Mouse (Mus musculus): ENCODE data around the gene Plxna4. TPM values are rescaled to one million over a fixed set of nuclear protein-coding genes. Genes with fewer than 3 reads are reported as not detected.
A peak's percentile ranks its signal among the peaks of the same experiment; 100 is the strongest.

Gene Plxna4
- polyA plus RNA-seq, 1 experiment from 2014 or later = 14.0 TPM

GRCm38 (mm10) chr6:32590979-32591758 is 3.2 kb upstream of the Plxna4 start:
- Histone ChIP-seq H3K4me2 (ENCODE audit: low read length) (no peak overlapping the region), H3K4me3 (ENCODE audit: low read length) (no peak overlapping the region), H3K4me1 (ENCODE audit: control insufficient read depth, insufficient read depth, low read depth, low read length) (no peaks in the 10 kb centered on the region; the same call in 1 of the 2 replicates), H3K36me3 (ENCODE audit: control insufficient read depth, insufficient read depth, low read length) (no peaks in the 10 kb centered on the region), H3K27me3 (replicated peaks; ENCODE audit: control insufficient read depth, insufficient read depth, low read length) (no peaks in the 10 kb centered on the region; the same call in 1 of the 2 replicates), H3K27ac (ENCODE audit: low read depth, low read length) (no peak overlapping the region), H3K9ac (ENCODE audit: low read depth, low read length) (no peak overlapping the region), H3K9me3 (ENCODE audit: control insufficient read depth, low read length) (0 out of 2 replicates have a peak, but pooled peaks cover 2% of the 10 kb centered on the region)
- 31% methylated on average over 13 of the region's 13 CpGs for WGBS
- no peak for ATAC-seq

GRCm38 (mm10) chr6:32589632-32590031 is 1.6 kb upstream of the Plxna4 start:
- H3K9ac ChIP-seq (ENCODE audit: low read depth, low read length) = no peak overlapping the region
- H3K36me3 ChIP-seq (ENCODE audit: control insufficient read depth, insufficient read depth, low read length) = no peaks in the 10 kb centered on the region
- ATAC-seq = no peak
- H3K27me3 ChIP-seq (replicated peaks; ENCODE audit: control insufficient read depth, insufficient read depth, low read length) = no peaks in the 10 kb centered on the region; the same call in 1 of the 2 replicates
- H3K4me3 ChIP-seq (ENCODE audit: low read length) = no peak overlapping the region
- no peak overlapping the region for H3K4me2 ChIP-seq (ENCODE audit: low read length)
- WGBS = 65% methylated on average over 4 of the region's 4 CpGs
- H3K27ac ChIP-seq (ENCODE audit: low read depth, low read length) = no peak overlapping the region
- H3K4me1 ChIP-seq (ENCODE audit: control insufficient read depth, insufficient read depth, low read depth, low read length) = peaks cover 5% of the 10 kb centered on the region
- H3K9me3 ChIP-seq (ENCODE audit: control insufficient read depth, low read length) = 0 out of 2 replicates have a peak, but pooled peaks cover 2% of the 10 kb centered on the region

- Histone ChIP-seq H3K9me3 (ENCODE audit: control insufficient read depth, low read length) (no peaks in the 10 kb centered on the region), H3K27me3 (replicated peaks; ENCODE audit: control insufficient read depth, insufficient read depth, low read length) (no peaks in the 10 kb centered on the region), H3K27ac (ENCODE audit: low read depth, low read length) (peak overlapping the region; percentile 94), H3K36me3 (ENCODE audit: control insufficient read depth, insufficient read depth, low read length) (no peaks in the 10 kb centered on the region), H3K4me3 (ENCODE audit: low read length) (peak overlapping the region; percentile 91), H3K4me2 (ENCODE audit: low read length) (peak overlapping the region; percentile 81), H3K4me1 (ENCODE audit: control insufficient read depth, insufficient read depth, low read depth, low read length) (peaks cover 24% of the 10 kb centered on the region), H3K9ac (ENCODE audit: low read depth, low read length) (peak overlapping the region; percentile 95)
- WGBS = under 1% methylated on average over 45 of the region's 82 CpGs
- peak; percentile 56 for ATAC-seq
Observed at GRCm38 (mm10) chr6:32587136-32588009, 619 bp downstream of the Plxna4 start.

GRCm38 (mm10) chr6:32586821-32587135 is 1.2 kb downstream of the Plxna4 start:
- Histone ChIP-seq H3K36me3 (ENCODE audit: control insufficient read depth, insufficient read depth, low read length) (no peaks in the 10 kb centered on the region), H3K27me3 (replicated peaks; ENCODE audit: control insufficient read depth, insufficient read depth, low read length) (no peaks in the 10 kb centered on the region), H3K4me2 (ENCODE audit: low read length) (peak overlapping the region; percentile 81), H3K9me3 (ENCODE audit: control insufficient read depth, low read length) (no peaks in the 10 kb centered on the region), H3K4me1 (ENCODE audit: control insufficient read depth, insufficient read depth, low read depth, low read length) (peaks cover 24% of the 10 kb centered on the region), H3K4me3 (ENCODE audit: low read length) (peak overlapping the region; percentile 91), H3K27ac (ENCODE audit: low read depth, low read length) (peak overlapping the region; percentile 94), H3K9ac (ENCODE audit: low read depth, low read length) (peak overlapping the region; percentile 95)
- no peak for ATAC-seq
- WGBS = 1% methylated on average over 12 of the region's 13 CpGs

- Histone ChIP-seq H3K27ac (ENCODE audit: low read depth, low read length) (peak overlapping the region; percentile 94), H3K4me2 (ENCODE audit: low read length) (peak overlapping the region; percentile 81), H3K9ac (ENCODE audit: low read depth, low read length) (peak overlapping the region; percentile 95), H3K4me3 (ENCODE audit: low read length) (peak overlapping the region; percentile 91), H3K36me3 (ENCODE audit: control insufficient read depth, insufficient read depth, low read length) (no peaks in the 10 kb centered on the region), H3K27me3 (replicated peaks; ENCODE audit: control insufficient read depth, insufficient read depth, low read length) (no peaks in the 10 kb centered on the region), H3K9me3 (ENCODE audit: control insufficient read depth, low read length) (no peaks in the 10 kb centered on the region), H3K4me1 (ENCODE audit: control insufficient read depth, insufficient read depth, low read depth, low read length) (peaks cover 24% of the 10 kb centered on the region)
- WGBS = 0% methylated on average over 13 of the region's 13 CpGs
- ATAC-seq = 0 out of 2 replicates have a peak, but pooled peaks have one; percentile 16
Observed at GRCm38 (mm10) chr6:32586390-32586789, 1.6 kb downstream of the Plxna4 start.

GRCm38 (mm10) chr6:32585211-32585610 is 2.8 kb downstream of the Plxna4 start:
- Histone ChIP-seq H3K27ac (ENCODE audit: low read depth, low read length) (no peak overlapping the region; the same call in 1 of the 2 replicates), H3K4me3 (ENCODE audit: low read length) (peak overlapping the region; percentile 91), H3K36me3 (ENCODE audit: control insufficient read depth, insufficient read depth, low read length) (no peaks in the 10 kb centered on the region), H3K9ac (ENCODE audit: low read depth, low read length) (peak overlapping the region; percentile 59), H3K27me3 (replicated peaks; ENCODE audit: control insufficient read depth, insufficient read depth, low read length) (no peaks in the 10 kb centered on the region), H3K9me3 (ENCODE audit: control insufficient read depth, low read length) (no peaks in the 10 kb centered on the region), H3K4me1 (ENCODE audit: control insufficient read depth, insufficient read depth, low read depth, low read length) (peaks cover 24% of the 10 kb centered on the region), H3K4me2 (ENCODE audit: low read length) (peak overlapping the region; percentile 81)
- 27% methylated on average over 3 of the region's 3 CpGs for WGBS
- no peak for ATAC-seq

GRCm38 (mm10) chr6:32584243-32584880 is 3.6 kb downstream of the Plxna4 start:
- Histone ChIP-seq H3K4me3 (ENCODE audit: low read length) (peak overlapping the region; percentile 91), H3K36me3 (ENCODE audit: control insufficient read depth, insufficient read depth, low read length) (no peaks in the 10 kb centered on the region), H3K27ac (ENCODE audit: low read depth, low read length) (peak overlapping the region; percentile 74), H3K9me3 (ENCODE audit: control insufficient read depth, low read length) (no peaks in the 10 kb centered on the region), H3K27me3 (replicated peaks; ENCODE audit: control insufficient read depth, insufficient read depth, low read length) (no peaks in the 10 kb centered on the region), H3K4me1 (ENCODE audit: control insufficient read depth, insufficient read depth, low read depth, low read length) (peaks cover 24% of the 10 kb centered on the region), H3K9ac (ENCODE audit: low read depth, low read length) (peak overlapping the region; percentile 59), H3K4me2 (ENCODE audit: low read length) (peak overlapping the region; percentile 81)
- no peak for ATAC-seq
- 8% methylated on average over 5 of the region's 5 CpGs for WGBS

- H3K4me1 ChIP-seq (ENCODE audit: control insufficient read depth, insufficient read depth, low read depth, low read length) = peaks cover 24% of the 10 kb centered on the region
- WGBS = 9% methylated on average over 3 of the region's 3 CpGs
- H3K4me3 ChIP-seq (ENCODE audit: low read length) = peak overlapping the region; percentile 91
- no peaks in the 10 kb centered on the region for H3K9me3 ChIP-seq (ENCODE audit: control insufficient read depth, low read length)
- H3K4me2 ChIP-seq (ENCODE audit: low read length) = peak overlapping the region; percentile 81
- H3K9ac ChIP-seq (ENCODE audit: low read depth, low read length) = peak overlapping the region; percentile 52
- no peaks in the 10 kb centered on the region for H3K27me3 ChIP-seq (replicated peaks; ENCODE audit: control insufficient read depth, insufficient read depth, low read length)
- ATAC-seq = no peak
- H3K27ac ChIP-seq (ENCODE audit: low read depth, low read length) = no peak overlapping the region
- H3K36me3 ChIP-seq (ENCODE audit: control insufficient read depth, insufficient read depth, low read length) = no peaks in the 10 kb centered on the region
Observed at GRCm38 (mm10) chr6:32583582-32583981, 4.4 kb downstream of the Plxna4 start.
